ENCODE assay signal across 9 mouse cellular contexts in genomic region chr2:137115241-137116024, GRCm38 (mm10). TPM values are rescaled to one million over a fixed set of nuclear protein-coding genes. Genes with fewer than 3 reads are reported as not detected.
DNase-seq lines count a peak whose midpoint lies in the region; ATAC-seq and TF ChIP-seq lines count a peak whose summit lies in the region.
"Had no signal": no experiment of that assay in that cellular context is flagged by ENCODE, and none has a peak within 500 bp of the region (broad histone marks: within the 10 kb centered on the region; RNA-seq: fewer than 3 reads in every experiment).

No protein-coding gene starts in this region.

- ATAC-seq in forebrain, embryonic 16.5 days = no peak
- ATAC-seq in hindbrain, postnatal 0 days = no peak
- ATAC-seq in neural tube, embryonic 14.5 days (ENCODE audit: low read depth) = no peak

- H3K27ac ChIP-seq in forebrain, embryonic 16.5 days (ENCODE audit: low read length) = no peak overlapping the region; the same call in 1 of the 2 replicates
- peak overlapping the region; percentile 87 for H3K27ac ChIP-seq in hindbrain, postnatal 0 days
- H3K27ac ChIP-seq in neural tube, embryonic 14.5 days (ENCODE audit: low read depth, low read length) = peak overlapping the region; percentile 65; the same call in 1 of the 2 replicates

- peak; percentile 96 for DNase-seq in heart, adult 11 months
- no peak for DNase-seq in heart, adult 8-10 months (ENCODE audit: low spot score)
- DNase-seq in adrenal gland, adult 2 months = peak; percentile 56
- DNase-seq in hindbrain, postnatal 0 days (ENCODE audit: low spot score) = peak; percentile 10
- DNase-seq in lung, adult 2 months = peak; percentile 58
- no peak for DNase-seq in cerebellum, adult 11 months

- peak overlapping the region; percentile 89 for H3K4me2 ChIP-seq in forebrain, embryonic 16.5 days (ENCODE audit: low read length)
- H3K4me2 ChIP-seq in hindbrain, postnatal 0 days (ENCODE audit: low read depth, low read length) = peak overlapping the region; percentile 99
- H3K4me2 ChIP-seq in neural tube, embryonic 14.5 days (ENCODE audit: low read depth, low read length) = peak overlapping the region; percentile 76

- under 1% methylated on average over 40 of the region's 40 CpGs for WGBS in forebrain, embryonic 16.5 days
- under 1% methylated on average over 40 of the region's 40 CpGs for WGBS in hindbrain, postnatal 0 days
- WGBS in lung, adult 2 months = under 1% methylated on average over 40 of the region's 40 CpGs
- under 1% methylated on average over 40 of the region's 40 CpGs for WGBS in neural tube, embryonic 14.5 days

- no peaks in the 10 kb centered on the region for H3K9me3 ChIP-seq in forebrain, embryonic 16.5 days (ENCODE audit: control insufficient read depth, low read length)
- H3K9me3 ChIP-seq in hindbrain, postnatal 0 days (ENCODE audit: low read length) = no peaks in the 10 kb centered on the region
- H3K9me3 ChIP-seq in neural tube, embryonic 14.5 days (ENCODE audit: control insufficient read depth, low read length) = no peaks in the 10 kb centered on the region

- peak overlapping the region; percentile 59 for H3K9ac ChIP-seq in forebrain, embryonic 16.5 days (replicated peaks; ENCODE audit: low read depth, low read length)
- peak overlapping the region; percentile 61 for H3K9ac ChIP-seq in hindbrain, postnatal 0 days (replicated peaks; ENCODE audit: low read length)
- peak overlapping the region; percentile 69 for H3K9ac ChIP-seq in neural tube, embryonic 14.5 days (replicated peaks; ENCODE audit: low read depth, low read length)

- no peaks in the 10 kb centered on the region for H3K36me3 ChIP-seq in forebrain, embryonic 16.5 days (ENCODE audit: control insufficient read depth, insufficient read depth)
- no peaks in the 10 kb centered on the region for H3K36me3 ChIP-seq in hindbrain, postnatal 0 days (ENCODE audit: insufficient read depth, low read length)
- no peaks in the 10 kb centered on the region for H3K36me3 ChIP-seq in neural tube, embryonic 14.5 days (ENCODE audit: control insufficient read depth, insufficient read depth, low read length)

- no peak for TF ChIP-seq POLR2A in lung, adult 2 months (IDR thresholded peaks at IDR 0.05; ENCODE audit: borderline replicate concordance, extremely low read depth, low read depth, low read length)

- peak overlapping the region; percentile 68 for H3K4me3 ChIP-seq in forebrain, embryonic 16.5 days (replicated peaks; ENCODE audit: low read length)
- peak overlapping the region; percentile 50 for H3K4me3 ChIP-seq in hindbrain, postnatal 0 days (ENCODE audit: low read length)
- H3K4me3 ChIP-seq in lung, adult 2 months (replicated peaks; ENCODE audit: extremely low read depth, low read depth, low read length) = peak overlapping the region; percentile 77
- H3K4me3 ChIP-seq in neural tube, embryonic 14.5 days (ENCODE audit: low read depth, low read length) = peak overlapping the region; percentile 60

- no peak for TF ChIP-seq CTCF in hindbrain, postnatal 0 days (IDR thresholded peaks at IDR 0.05; ENCODE audit: low read depth)
- TF ChIP-seq CTCF in lung, adult 2 months (IDR thresholded peaks at IDR 0.05; ENCODE audit: insufficient read depth, low read length) = no peak

- peaks cover 29% of the 10 kb centered on the region for H3K4me1 ChIP-seq in forebrain, embryonic 16.5 days (replicated peaks; ENCODE audit: control insufficient read depth, insufficient read depth, low read length)
- peaks cover 10% of the 10 kb centered on the region; the same call in 1 of the 2 replicates for H3K4me1 ChIP-seq in hindbrain, postnatal 0 days (ENCODE audit: insufficient read depth, low read length)
- peaks cover 6% of the 10 kb centered on the region; the same call in 1 of the 2 replicates for H3K4me1 ChIP-seq in lung, adult 2 months (ENCODE audit: control insufficient read depth, insufficient read depth, low read length)
- peaks cover 27% of the 10 kb centered on the region for H3K4me1 ChIP-seq in neural tube, embryonic 14.5 days (ENCODE audit: control insufficient read depth, insufficient read depth, low read length)

- peaks cover 10% of the 10 kb centered on the region for H3K27me3 ChIP-seq in forebrain, embryonic 16.5 days (replicated peaks; ENCODE audit: control insufficient read depth, insufficient read depth, low read length)
- H3K27me3 ChIP-seq in hindbrain, postnatal 0 days (ENCODE audit: insufficient read depth, low read length) = no peaks in the 10 kb centered on the region
- peaks cover 3% of the 10 kb centered on the region; the same call in 1 of the 2 replicates for H3K27me3 ChIP-seq in neural tube, embryonic 14.5 days (ENCODE audit: control insufficient read depth, insufficient read depth, low read length)
- H3K27me3 ChIP-seq: Patski had no signal

RNA-seq across cellular contexts. Expression of gene Jag1, which starts 1.0 kb away (rescaled TPM):
- total RNA-seq in heart, adult 8-10 months (2022) = 10 to 100 TPM in 1 of 4 experiments, 1 to 10 TPM in 3; 8.4 to 10.0 (median 9.1) TPM
- total RNA-seq in adrenal gland, adult 2 months (2021) = 10 to 100 TPM in 1 of 2 experiments, 1 to 10 TPM in 1; 9.7 to 12.3 TPM
- polyA plus RNA-seq in adrenal gland, adult 2 months (2012; rRNA removed) = 2.8 and 3.6 TPM in 2 replicates
- polyA plus RNA-seq in forebrain, embryonic 16.5 days (2015; fragmentation: Nextera tagmentation; extraction: Ambion mirVana) = 8.9 and 12.4 TPM in 2 replicates
- total RNA-seq in hindbrain, postnatal 0 days (2014; rRNA removed) = 8.5 and 8.7 TPM in 2 replicates
- polyA plus RNA-seq in hindbrain, postnatal 0 days (2015; fragmentation: Nextera tagmentation; extraction: Ambion mirVana) = 4.9 and 5.5 TPM in 2 replicates
- polyA plus RNA-seq in lung, adult 2 months (2012; rRNA removed) = 10.4 and 11.4 TPM in 2 replicates
- 5.4 and 13.3 TPM in 2 replicates for polyA plus RNA-seq in neural tube, embryonic 14.5 days (2014; fragmentation: Nextera tagmentation; extraction: Ambion mirVana)

Comparison
In these comparisons a context has a peak if more than half of its experiments do, and no peak if none do; other contexts are left out.
1. DNase-seq: peak in heart, adult 11 months (single experiment), adrenal gland, adult 2 months (single experiment), hindbrain, postnatal 0 days (single experiment) and lung, adult 2 months (single experiment); none in heart, adult 8-10 months (single experiment) and cerebellum, adult 11 months (single experiment).
2. Peak in every context shown above with its lines, with median percentiles within 50 percentile points of each other: H3K4me2 ChIP-seq, H3K4me3 ChIP-seq and H3K9ac ChIP-seq.